Mouse (Mus musculus) intestine, postnatal 0 days (tissue): Measurements from ENCODE around the gene Olfr429. TPM values are rescaled to one million over a fixed set of nuclear protein-coding genes. Genes with fewer than 3 reads are reported as not detected.
"Not testable (repeated sequence)": the region's sequence is repeated elsewhere in the genome, so short reads cannot be mapped to it uniquely, and the experiment has no call there.

ENCODE experiments used
- ATAC-seq: fragments of 200-750 bp; cut with Nextera tagmentation; 2 replicates; pipeline ENCODE4 v1.8.0; 2017; ENCODE audit warnings: mild to moderate bottlenecking, moderate TSS enrichment, moderate library complexity
- H3K27ac ChIP-seq: fragments of 300-500 bp; sonication (generic); 2 replicates; pipeline ENCODE4 v1.5.1; 2014; ENCODE audit warnings: mild to moderate bottlenecking, low read depth, low read length, moderate library complexity
- H3K27me3 ChIP-seq: fragments of 300-500 bp; sonication (generic); replicated peaks from 2 replicates; pipeline ENCODE4 v1.6.1; 2014; ENCODE audit warnings: low read length, mixed read lengths; ENCODE audit not compliant: control insufficient read depth, insufficient read depth
- H3K36me3 ChIP-seq: fragments of 300-500 bp; sonication (generic); 2 replicates; pipeline ENCODE4 v1.6.1; 2014; ENCODE audit warnings: mild to moderate bottlenecking, moderate library complexity; ENCODE audit not compliant: control insufficient read depth, insufficient read depth
- H3K4me1 ChIP-seq: fragments of 300-500 bp; sonication (generic); replicated peaks from 2 replicates; pipeline ENCODE4 v1.6.1; 2014; ENCODE audit warnings: antibody characterized with exemption, low read length, mixed read lengths; ENCODE audit not compliant: control insufficient read depth, insufficient read depth
- H3K4me2 ChIP-seq: fragments of 300-500 bp; sonication (generic); replicated peaks from 2 replicates; pipeline ENCODE4 v1.6.1; 2014; ENCODE audit warnings: low read depth, mild to moderate bottlenecking, moderate library complexity
- H3K4me3 ChIP-seq: fragments of 300-500 bp; sonication (generic); 2 replicates; pipeline ENCODE4 v1.5.1; 2014; ENCODE audit warnings: low read depth, low read length
- H3K9ac ChIP-seq: fragments of 300-500 bp; sonication (generic); 2 replicates; pipeline ENCODE4 v1.6.1; 2014; ENCODE audit warnings: mild to moderate bottlenecking, low read depth, low read length
- H3K9me3 ChIP-seq: fragments of 300-500 bp; sonication (generic); 2 replicates; pipeline ENCODE4 v1.6.1; 2016; ENCODE audit warnings: mixed run types; ENCODE audit not compliant: control insufficient read depth
- CTCF ChIP-seq: sonication (generic); IDR thresholded peaks from 2 replicates; pipeline ENCODE4 v1.5.1; 2016; ENCODE audit warnings: low read depth, mild to moderate bottlenecking, control low read depth, antibody characterized with exemption, moderate library complexity
- WGBS: fragments of 180-500 bp; shearing (Covaris S2); extraction: QIAGEN DNeasy Blood & Tissue Kit; methylation state at CpG from one replicate; pipeline ENCODE4 v1.1.7; 2014; 5-methylcytosine and 5-hydroxymethylcytosine counted together
- polyA plus RNA-seq: library from polyadenylated mRNA; unstranded; fragments of >200 nt; fragmentation: Nextera tagmentation; extraction: Ambion mirVana; gene quantifications from 2 replicates; pipeline ENCODE4 v1.2.1, GENCODE M21; 2015

The Olfr429 gene
- polyA plus RNA-seq, 1 experiment from 2014 or later = not detected

DNA sequence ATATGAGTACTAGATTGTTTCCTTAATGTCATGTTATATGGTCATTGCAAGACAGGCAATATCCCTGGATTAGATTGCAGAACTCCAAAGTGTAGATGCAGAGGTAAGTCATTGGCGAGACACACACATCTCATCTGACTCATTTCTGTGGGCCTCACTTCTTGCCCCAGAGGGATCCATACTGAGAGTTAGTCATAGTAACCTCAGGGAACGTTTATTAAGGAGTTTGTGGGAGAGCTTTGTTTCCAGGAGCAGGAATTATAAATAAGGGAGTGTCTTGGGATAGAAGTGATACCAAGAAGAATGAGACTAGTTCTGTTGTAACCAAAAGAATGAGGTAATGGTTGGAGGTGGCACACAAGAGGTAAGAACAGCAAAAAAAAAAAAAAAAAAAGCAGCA, 35.2 kb upstream of the Olfr429 start, which contains the start of gene Olfr432:
Olfr432 (plus strand) TSS at position 313 of the 400 bp plus-strand sequence.
- WGBS = 54% methylated on average over 2 of the region's 2 CpGs
- H3K27ac ChIP-seq = no peak within 1 kb of the TSS
- no peak for TF ChIP-seq CTCF
- H3K9me3 ChIP-seq = no peaks in the 10 kb centered on the region
- H3K4me3 ChIP-seq = no peak within 1 kb of the TSS
- no peaks in the 10 kb centered on the region for H3K36me3 ChIP-seq
- no peak within 1 kb of the TSS for H3K9ac ChIP-seq
- H3K4me2 ChIP-seq = no peak within 1 kb of the TSS
- H3K4me1 ChIP-seq = no peaks in the 10 kb centered on the region
- no peaks in the 10 kb centered on the region for H3K27me3 ChIP-seq
- no peak for ATAC-seq

DNA sequence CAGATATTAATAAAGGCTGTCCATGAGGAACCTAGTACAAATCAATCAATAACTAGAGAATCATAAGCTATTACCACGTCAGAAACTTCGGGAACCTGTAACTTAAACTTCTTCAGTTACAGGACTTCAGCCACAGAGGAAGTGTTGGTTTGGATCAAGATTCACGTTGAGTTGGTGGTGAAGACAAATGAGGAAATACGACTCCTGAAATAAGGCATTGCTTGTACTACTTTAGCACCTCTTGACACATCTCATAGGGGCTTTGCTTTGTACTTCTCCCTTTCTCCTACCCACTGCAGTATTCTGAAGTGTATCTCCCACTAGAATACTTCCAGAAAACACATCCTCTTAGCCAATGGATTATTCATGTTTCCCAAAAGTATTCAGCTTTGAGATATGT, 34.8 kb upstream of the Olfr429 start:
- H3K4me2 ChIP-seq, ATAC-seq, H3K27ac ChIP-seq, H3K4me1 ChIP-seq, H3K9me3 ChIP-seq, H3K27me3 ChIP-seq, H3K4me3 ChIP-seq, H3K36me3 ChIP-seq, H3K9ac ChIP-seq: not testable (repeated sequence)
- 66% methylated on average over 4 of the region's 4 CpGs for WGBS

DNA sequence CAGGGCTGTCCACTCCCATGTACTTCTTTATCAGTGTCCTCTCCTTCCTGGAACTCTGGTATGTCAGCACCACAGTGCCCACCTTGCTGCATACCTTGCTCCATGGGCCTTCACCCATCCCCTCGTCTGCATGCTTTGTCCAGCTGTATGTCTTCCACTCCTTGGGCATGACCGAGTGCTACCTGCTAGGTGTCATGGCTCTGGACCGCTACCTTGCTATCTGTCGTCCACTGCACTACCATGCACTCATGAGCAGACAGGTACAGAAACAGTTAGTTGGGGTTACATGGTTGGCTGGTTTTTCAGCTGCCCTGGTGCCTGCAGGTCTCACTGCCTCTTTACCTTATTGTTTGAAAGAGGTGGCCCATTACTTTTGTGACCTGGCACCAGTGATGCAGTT, 33.6 kb upstream of the Olfr429 start:
- Histone ChIP-seq H3K4me2 (no peak overlapping the region), H3K27me3 (no peaks in the 10 kb centered on the region), H3K27ac (no peak overlapping the region), H3K36me3 (no peaks in the 10 kb centered on the region), H3K4me3 (no peak overlapping the region), H3K9ac (no peak overlapping the region), H3K9me3 (no peaks in the 10 kb centered on the region), H3K4me1 (no peaks in the 10 kb centered on the region)
- 88% methylated on average over 4 of the region's 4 CpGs for WGBS
- no peak for TF ChIP-seq CTCF
- no peak for ATAC-seq

DNA sequence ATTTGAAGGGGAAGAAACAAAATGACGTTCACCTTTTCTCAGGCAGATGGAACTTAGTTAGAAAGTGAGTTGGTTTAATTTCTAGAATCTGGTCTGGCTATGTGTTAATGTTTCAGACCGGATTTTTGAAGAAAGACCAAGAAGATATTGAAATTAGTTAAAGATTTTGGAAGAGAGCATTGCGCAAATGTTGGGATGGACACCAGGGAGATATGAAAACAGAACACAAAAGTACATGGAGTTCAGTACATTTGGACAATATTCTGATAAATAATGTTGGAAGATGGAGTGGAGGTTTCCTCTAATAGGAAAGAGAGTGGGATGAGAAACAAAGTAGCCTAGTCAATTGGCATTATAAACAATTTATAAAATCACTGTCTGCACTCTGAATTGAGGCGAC, 32.6 kb upstream of the Olfr429 start:
- H3K9ac ChIP-seq = no peak overlapping the region
- ATAC-seq = no peak
- H3K4me3 ChIP-seq = no peak overlapping the region
- H3K36me3 ChIP-seq = no peaks in the 10 kb centered on the region
- no peak overlapping the region for H3K4me2 ChIP-seq
- H3K4me1 ChIP-seq = no peaks in the 10 kb centered on the region
- no peaks in the 10 kb centered on the region for H3K27me3 ChIP-seq
- no peaks in the 10 kb centered on the region for H3K9me3 ChIP-seq
- H3K27ac ChIP-seq = no peak overlapping the region
- no peak for TF ChIP-seq CTCF
- WGBS = 85% methylated on average over 4 of the region's 4 CpGs

DNA sequence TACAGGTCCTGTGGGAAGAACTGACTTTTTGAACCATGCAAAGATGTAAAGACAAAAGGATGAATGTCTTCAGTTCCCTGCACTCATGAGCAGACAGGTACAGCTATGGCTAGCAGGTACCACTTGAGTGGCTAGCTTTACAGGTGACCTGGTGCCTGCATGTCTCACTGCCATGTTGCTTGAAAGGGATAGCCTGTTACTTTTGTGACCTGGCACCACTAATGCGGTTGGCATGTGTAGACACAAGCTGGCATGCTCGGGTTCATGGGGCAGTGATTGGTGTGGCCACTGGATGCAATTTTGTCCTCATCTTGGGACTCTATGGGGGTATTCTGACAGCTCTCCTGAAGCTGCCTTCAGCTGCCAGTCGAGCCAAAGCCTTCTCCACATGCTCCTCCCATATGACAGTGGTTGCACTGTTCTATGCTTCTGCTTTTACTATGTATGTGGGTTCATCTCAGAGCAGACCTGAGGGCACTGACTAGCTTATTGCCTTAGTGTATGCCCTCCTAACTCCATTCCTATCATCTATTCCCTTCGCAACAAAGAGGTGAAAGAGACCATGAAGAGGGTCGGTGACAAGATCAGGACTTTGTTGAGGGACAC, 32.1 kb upstream of the Olfr429 start:
- TF ChIP-seq CTCF = no peak
- H3K27me3 ChIP-seq = no peaks in the 10 kb centered on the region
- no peak overlapping the region for H3K27ac ChIP-seq
- H3K4me2 ChIP-seq = no peak overlapping the region
- 83% methylated on average over 5 of the region's 5 CpGs for WGBS
- no peak for ATAC-seq
- no peak overlapping the region for H3K9ac ChIP-seq
- no peaks in the 10 kb centered on the region for H3K9me3 ChIP-seq
- no peak overlapping the region for H3K4me3 ChIP-seq
- no peaks in the 10 kb centered on the region for H3K36me3 ChIP-seq
- no peaks in the 10 kb centered on the region for H3K4me1 ChIP-seq

DNA sequence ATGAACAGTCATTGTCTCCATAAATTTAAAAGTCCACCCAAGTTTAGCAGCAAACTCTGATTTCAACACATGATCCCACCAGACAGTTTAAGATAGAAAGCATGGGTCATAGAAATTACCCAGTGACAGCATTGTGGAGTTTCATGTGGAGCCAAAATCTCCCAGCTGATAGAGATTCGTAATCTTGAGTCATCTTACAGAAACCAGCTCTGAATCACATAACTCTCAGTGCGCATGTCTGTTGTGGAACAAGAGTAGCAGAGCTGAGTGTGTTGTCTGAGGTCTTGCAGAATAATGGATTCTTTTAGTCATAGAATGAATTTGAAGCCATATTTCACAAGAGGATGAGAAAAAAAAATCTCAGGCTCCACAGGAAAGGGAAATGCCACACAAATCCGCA, 31.1 kb upstream of the Olfr429 start:
- H3K9me3 ChIP-seq = no peaks in the 10 kb centered on the region

DNA sequence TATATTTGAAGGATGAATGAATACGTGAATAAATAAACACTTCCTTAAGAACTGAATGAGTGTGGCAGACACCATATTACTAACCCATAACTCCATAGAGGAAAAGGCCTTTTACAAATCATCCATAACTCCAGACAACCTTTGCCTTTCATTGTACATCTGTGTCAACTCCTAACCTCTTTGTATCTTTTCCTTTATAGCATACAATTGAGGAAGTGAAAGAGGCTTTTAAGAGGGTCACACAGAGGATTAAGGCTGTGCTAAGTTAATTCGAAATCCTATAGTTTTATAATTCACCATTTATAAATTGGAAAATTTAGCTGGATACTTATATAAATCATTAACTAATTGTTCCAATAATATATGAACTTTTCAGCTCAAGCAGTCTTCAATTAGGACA, 28.9 kb upstream of the Olfr429 start:
- TF ChIP-seq CTCF = no peak

More for the DNA sequence above, 31.1 kb upstream of the Olfr429 start:
- no peaks in the 10 kb centered on the region for H3K27me3 ChIP-seq
- no peak overlapping the region for H3K4me2 ChIP-seq
- no peak overlapping the region for H3K4me3 ChIP-seq
- no peak for TF ChIP-seq CTCF
- ATAC-seq = no peak
- H3K4me1 ChIP-seq = no peaks in the 10 kb centered on the region
- no peaks in the 10 kb centered on the region for H3K36me3 ChIP-seq
- H3K9ac ChIP-seq = no peak overlapping the region
- 72% methylated on average over 3 of the region's 3 CpGs for WGBS
- H3K27ac ChIP-seq = no peak overlapping the region

More for the DNA sequence above, 28.9 kb upstream of the Olfr429 start:
- Histone ChIP-seq H3K27me3 (no peaks in the 10 kb centered on the region), H3K36me3 (no peaks in the 10 kb centered on the region), H3K4me3 (no peak overlapping the region), H3K9ac (no peak overlapping the region), H3K4me2 (no peak overlapping the region), H3K4me1 (no peaks in the 10 kb centered on the region), H3K27ac (no peak overlapping the region), H3K9me3 (no peaks in the 10 kb centered on the region)
- WGBS = 71% methylated on average over 2 of the region's 2 CpGs
- no peak for ATAC-seq
